Mouse (Mus musculus) cerebellum, adult (tissue): Measurements from ENCODE around the gene Tnfrsf1b.

ENCODE experiments used
- ATAC-seq: cut with Nextera tagmentation; 2 replicates; pipeline ENCODE4 v1.9.2; 2017; ENCODE audit warnings: mild to moderate bottlenecking, moderate library complexity, mixed read lengths; ENCODE audit not compliant: insufficient number of reproducible peaks, low FRiP score, low TSS enrichment

Gene Tnfrsf1b

DNA sequence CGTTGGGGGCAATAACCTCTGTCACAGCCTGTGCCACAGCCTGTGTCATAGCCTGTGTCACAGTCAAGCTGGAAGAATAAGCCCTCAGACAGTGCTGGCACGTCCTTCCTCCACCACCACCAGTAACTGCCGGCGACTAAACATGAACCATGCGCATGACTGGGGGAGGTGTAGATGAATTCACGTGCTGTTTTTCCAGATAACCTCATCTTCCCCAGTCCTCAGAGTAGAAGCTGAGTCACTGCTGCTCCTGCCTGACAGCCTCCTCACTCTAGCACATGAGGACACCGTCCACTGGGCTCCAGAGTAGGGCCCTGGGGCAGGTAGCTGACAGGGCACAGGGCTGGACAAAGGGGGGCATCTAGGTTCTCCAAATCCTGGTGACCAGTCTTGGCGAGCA, 24.6 kb downstream of the Tnfrsf1b start:
- no peak for ATAC-seq

DNA sequence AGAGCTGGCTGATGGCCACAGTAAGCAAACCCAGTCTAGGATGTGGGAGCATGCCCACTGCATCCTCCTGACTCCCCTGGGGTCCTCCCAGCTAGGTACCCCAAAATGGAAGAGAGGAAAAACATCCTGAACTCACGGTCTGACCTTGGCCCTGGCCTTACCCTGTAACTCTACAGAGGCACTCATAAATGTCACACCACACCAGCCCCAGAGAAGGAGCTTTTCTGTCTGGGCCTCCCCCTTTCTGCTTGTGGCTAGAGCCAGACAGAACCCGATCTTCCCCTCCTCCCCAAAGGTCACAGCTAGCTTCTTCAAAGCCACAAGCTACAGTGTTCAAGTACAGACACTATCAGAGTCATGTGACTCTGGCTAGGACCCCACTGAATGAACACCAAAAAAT, 25.3 kb downstream of the Tnfrsf1b start:
- no peak for ATAC-seq

DNA sequence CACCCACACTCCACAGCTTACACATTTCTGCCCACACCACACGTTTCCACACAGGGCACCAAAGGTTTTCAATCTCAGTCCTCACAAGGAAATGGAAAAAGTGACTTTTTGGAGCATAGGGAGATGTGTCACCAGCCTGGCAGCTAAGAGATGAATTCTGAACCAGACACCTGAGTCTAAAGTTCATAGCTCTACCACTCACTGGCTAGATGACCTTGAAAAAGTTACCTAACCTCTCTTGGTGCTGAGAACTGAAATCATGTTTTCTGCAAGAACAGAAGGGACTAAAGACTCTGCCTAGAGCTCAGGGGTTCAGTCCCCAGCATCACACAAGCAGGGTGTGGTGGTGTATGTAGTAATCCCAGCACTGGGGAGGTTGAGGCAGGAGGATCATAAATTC, 26.7 kb downstream of the Tnfrsf1b start:
- ATAC-seq, result no peak

DNA sequence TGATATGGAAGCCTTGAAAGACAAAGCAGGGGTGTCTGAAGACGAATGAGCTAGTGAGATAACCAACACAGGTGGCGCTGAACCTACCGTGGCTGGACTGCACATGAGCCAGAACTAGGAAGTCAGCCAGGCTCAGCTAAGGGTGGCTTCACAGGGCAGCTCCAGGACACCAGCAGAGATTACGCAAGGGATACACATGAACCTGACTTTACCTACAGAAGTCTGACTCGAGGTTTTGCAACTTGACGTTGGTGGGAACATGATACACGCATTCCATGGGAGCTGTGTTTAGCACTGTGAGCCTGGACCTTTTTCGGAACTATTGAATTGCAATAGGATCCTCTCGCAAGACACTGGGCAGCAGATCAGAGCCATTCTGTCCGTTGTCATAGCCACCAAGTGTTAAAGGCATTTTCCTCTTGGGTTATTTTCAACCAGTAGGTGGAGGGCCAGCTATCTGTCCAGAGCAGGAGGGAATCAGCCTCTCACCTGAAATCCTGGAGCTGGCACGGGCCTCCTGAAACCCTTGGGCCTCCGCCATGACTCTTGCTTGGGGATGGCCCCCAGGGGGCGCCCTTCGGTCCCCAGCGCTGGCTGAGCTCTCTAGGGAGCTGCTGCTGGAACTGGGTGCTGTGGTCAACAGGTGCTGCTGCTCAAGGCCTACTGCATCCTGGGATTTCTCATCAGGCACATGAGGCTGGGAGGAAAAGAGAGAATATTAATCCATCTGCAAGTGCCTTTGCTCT, 27.3 kb downstream of the Tnfrsf1b start:
- no peak for ATAC-seq

DNA sequence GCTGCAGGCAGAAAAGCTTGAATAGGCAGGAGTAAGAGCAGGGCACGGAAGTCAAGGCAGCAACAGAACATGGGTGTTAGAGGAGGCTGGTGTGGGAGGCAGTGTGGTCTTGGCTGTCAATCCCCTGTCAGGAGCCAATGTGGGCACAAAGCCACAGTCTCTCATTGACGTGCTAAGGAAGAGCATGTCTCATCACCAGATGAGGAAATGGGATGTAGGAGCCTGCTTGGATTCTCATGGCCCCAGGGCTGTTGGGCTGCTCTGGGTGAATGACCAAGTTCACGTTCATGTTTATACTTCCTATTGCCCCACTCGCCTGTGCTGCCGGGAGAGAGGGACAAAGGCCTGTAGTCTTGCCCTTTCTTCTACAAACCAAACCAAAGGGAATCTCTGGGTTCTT, 28.8 kb downstream of the Tnfrsf1b start:
- ATAC-seq, result no peak

DNA sequence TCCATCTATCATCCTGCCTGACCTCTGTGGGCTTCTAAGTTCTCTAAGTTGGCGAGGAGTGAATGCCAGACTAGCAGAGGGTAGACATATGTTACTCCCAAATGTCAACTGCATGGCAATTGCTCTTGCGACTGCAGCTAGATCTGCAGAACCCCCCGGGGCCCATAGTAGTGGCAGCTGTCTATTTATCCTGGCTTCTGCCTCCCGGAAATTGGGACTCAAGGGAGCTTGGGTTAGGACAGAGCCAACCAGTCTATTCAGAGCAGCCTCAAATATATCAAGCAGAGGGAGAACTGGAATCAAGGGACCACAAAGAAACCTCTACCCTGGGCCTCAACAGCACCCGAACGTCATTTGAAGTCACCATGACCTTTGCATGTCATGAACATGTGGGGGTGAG, 29.6 kb downstream of the Tnfrsf1b start:
- ATAC-seq, result no peak

DNA sequence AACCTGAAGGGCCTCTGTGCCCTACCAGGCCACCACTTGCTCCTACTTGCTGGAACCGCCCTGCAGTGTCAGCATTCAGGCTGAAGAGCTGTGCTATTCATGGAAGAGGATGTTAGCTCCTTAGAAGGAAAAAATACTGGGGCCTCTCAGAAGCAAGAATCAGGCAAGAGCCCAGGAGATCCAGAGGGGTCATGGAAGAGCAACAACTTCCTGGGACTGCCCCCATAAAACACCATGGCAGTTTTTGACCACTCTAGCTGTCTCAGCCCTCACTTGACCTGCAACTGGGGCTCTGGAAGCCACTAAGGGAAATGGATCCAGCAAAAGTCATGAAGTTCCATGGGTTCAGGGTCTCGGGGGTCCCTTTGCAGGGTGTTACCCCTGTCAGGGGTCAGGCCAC, 31.3 kb downstream of the Tnfrsf1b start:
- ATAC-seq, result no peak

DNA sequence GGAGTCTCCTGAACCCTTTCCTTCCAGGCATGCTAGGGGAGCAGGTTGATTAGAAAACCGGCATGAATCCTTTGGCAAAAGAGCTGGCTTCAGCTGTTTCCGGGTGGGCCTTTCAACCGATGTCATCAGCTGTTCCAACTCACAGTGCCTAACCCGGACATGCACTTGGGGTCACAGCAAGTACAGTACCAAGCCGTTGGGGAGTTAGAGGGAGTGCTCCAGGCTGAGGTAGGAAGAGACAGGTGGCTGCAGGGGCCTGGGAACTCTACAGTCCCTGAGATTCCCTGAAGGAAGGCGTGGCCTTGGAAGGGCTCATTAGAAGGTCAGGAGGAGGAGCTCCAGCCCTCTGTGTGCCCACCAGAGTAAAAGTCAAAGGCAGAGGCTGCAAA, 31.9 kb downstream of the Tnfrsf1b start:
- ATAC-seq, result no peak

DNA sequence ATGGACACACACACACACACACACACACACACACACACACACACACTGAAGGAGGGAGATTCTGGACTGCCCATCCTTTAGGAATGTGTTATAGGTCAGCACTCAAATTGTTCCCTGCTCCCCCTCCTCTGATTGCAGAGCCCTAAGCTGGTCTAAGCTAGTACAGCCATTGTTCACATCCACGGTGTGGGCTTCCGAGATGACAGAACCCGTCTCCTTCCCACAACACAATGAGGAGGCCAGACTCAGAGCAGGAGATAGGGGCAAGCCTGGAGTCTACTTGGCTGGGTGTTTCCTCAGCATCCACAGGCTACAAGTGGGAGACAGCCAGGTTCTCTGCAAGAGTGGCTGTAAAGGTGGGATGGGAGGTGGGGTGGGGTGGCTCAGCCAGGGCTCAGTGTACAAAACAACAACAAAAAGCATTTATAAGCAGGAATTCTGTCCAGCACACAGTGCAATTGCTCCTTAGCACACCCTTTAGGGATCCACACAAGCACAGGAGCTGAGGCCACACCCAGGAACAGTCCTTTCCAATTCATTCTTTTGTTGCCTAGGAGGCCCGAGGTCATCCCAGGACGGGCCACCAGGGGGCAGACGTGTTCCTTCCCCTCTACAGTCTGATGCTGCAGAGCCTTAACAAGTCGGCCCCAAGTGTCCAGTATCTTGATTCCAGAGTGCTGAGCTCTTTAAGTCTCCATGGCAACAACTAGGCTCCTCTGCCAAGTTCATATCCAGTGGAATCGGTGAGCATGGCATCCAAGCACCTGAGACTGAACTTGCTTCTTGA, 32.5 kb downstream of the Tnfrsf1b start:
- peak; percentile 62; the same call in 1 of the 2 replicates for ATAC-seq

DNA sequence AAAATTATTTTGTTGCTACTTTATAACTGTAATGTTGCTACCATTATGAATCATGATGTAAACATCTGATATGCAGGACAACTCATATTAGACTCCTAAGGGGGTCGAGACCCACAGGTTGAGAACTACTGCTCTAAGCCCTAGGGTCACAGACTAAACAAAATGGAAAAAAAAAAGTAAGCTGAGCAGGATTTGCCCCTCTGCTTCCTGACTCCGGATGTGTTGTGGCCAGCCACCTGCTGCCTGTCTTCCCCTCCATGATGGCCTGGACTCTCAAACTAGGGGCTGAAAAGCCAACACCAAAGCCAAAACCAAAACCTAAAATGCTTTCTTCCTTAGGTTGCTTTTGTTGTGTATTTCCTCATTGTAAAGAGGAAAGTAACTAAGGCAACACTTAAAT, 35.6 kb downstream of the Tnfrsf1b start:
- no peak for ATAC-seq

DNA sequence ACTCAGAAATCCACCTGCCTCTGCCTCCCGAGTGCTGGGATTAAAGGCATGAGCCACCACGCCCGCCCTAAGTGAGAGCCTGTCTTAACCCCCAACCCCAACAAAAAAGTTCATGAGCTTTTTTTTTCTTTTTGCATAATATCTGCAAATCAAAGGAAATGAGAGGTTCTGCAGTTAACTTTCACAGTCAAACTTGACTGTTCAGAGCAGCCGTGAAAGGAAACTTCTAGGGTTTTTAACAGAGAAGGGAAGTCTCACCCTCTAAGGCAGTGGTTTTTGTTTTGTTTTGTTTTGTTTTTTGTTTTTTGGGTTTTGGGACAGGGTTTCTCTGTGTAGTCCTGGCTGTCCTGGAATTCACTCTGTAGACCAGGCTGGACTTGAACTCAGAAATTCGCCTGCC, 36.1 kb downstream of the Tnfrsf1b start:
- no peak for ATAC-seq

DNA sequence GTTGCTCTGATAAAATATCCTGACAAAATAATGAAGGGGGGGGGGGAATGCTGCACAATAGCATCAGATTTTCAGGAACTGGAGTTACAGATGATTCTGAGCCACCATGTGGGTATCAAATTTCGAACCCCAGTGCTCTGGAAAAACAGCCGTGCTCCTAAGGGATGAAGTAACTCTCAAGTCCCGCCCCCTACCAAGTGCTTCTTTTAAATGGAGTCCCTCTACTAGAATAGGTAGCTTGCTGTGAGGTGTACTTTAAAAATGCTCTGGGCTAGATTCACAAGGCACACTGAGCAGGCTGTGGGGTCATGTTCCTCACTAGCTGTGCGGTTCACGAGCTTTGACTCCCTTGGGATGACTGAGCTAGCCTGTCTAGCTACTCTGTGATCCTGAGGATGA, 37.0 kb downstream of the Tnfrsf1b start:
- no peak for ATAC-seq

DNA sequence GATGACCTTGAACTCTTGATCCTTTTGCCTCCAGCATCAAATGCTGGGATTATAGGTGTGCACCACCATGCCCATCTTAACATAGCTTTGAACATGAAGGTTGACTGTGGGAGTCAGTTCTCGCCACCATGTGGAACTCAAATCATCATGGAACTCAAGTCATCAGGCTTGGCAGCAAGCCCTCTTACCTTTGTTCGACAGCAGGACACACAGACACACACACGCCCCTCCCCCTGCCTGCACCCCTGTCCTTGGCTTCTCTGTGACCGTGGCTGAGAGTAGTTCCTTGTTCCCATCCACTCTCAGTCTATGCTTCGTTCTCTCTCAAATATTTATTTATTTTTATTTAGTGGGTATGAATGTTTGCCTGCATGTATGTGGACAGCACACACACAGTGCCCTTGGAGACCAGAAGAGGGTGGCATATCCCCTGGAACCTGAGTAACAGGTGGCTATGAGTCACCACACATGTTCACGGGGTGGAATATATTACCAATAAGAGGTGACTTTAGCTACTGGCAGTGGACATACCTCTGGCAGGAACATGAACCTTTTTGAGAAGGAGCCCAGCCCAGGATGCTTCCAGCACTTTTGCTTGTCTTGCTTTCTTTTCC, 37.5 kb downstream of the Tnfrsf1b start:
- no peak for ATAC-seq

DNA sequence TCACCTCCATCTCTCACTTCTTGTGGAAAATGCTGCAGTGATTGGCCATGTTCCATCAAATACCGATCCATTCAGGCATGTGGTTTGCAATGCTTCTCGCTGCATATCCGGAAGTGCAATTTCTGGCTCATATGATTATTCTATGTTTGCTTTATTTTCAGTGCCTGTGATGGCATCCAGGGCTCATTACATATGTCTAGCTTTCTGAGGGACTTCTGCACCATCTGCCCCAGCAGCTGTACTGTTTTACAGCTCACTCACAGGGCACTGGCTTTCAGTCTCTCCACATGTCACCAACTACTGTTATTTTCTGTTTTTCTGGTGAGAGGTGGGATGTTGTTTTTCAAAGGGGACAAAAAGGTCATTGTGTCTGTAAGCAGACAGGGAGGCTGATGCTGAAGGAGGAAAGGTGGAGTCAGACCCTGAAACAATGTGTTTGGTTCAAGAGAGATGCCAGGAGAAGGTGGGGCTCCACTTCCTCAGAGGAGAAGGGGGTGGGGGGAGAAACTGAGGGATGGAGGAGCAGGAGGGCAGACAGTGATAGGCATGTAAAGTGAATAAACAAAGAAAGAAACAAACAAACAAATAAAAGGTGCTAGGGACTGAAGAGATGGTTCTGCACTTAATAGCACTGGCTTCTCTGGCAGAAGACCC, 38.8 kb downstream of the Tnfrsf1b start:
- ATAC-seq, result no peak

DNA sequence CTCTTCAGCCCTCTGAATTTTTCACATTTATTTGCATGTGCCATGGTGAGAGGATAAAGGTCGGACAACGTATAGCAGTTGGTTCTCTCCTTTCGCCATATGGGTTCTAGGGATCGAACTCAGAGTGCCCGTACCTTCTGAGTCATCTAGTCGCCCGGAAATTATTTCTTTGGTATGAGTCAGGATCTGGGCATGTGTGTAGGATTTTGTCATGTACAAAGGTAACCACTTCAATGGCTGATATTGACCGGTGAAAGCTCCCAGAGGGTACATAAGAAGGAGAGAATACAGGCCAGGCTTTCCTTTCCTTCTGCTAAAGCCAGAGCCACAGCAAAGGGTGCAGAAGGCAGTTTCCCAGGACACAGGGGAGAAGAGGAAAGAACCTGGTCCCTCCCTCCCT, 41.9 kb downstream of the Tnfrsf1b start:
- ATAC-seq, result no peak

DNA sequence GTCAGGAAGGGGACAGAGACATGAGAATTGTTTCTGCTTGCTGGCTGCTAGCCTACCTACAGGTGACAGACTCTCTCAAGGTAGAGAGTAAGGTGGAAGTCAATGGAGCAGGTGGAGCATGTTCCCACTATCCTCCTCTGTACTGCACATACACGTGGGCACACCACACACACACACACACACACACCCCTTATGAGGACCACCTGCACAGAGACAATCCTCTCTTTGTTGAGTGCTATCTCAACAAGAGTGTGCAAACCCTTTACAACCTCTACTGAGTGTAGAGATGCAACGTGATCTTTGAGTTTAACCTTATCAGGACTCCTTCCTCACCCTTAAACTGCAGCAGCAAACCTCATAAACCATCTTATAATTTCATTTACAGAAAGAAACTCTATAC, 43.4 kb downstream of the Tnfrsf1b start:
- ATAC-seq, result no peak

DNA sequence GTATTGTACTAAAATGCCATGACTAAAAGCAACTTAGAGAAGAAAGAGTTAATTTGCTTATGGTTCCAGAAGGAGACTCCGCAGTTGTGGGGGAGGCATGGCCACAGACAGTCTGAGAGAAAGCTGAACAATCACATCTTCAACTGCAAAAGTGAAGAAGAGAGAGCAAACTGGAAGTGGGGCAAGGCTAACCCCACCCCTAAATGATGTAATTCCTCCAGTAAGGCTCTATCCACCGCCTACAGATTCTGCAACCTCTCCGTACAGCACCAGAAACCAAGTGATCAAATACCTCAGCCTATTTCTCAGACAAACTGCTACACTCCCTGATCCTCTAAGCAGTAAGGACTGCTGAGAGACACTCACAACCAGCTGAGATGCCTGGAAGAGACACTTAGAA, 45.2 kb downstream of the Tnfrsf1b start:
- ATAC-seq, result no peak

DNA sequence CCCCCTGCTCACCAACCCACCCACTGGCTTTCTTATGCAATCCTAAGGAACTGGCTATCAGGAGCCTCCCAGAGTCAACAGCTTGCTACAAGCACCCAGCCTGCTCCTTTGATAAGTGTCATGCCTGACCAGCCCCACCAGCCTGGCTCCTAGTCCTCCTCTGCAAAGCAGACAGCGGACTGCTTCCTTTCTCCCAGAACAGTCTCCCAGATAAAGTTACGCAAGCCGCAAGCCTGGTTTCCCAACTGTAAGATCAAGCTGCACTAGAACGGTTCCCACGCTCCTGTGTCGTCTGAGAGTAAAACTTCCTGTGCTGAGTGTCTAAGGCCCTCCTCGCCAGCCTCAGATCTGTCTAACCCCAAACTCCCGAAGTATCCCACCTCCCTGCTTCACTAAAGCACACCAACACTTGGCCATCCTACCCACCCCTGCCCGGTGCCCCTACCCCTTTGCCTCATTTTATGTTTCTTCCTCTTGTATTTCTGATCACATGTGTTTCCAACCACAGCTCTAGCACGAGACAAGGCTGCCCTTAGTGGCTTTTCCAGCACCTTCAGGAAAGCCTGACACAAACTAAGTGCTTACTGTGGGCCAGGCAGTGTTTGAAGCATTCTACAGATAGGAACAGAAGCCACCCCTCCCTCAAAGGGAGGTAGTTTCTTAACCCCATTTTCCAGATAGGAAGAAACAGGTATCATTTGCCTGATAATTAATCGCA, 46.5 kb downstream of the Tnfrsf1b start:
- no peak for ATAC-seq

DNA sequence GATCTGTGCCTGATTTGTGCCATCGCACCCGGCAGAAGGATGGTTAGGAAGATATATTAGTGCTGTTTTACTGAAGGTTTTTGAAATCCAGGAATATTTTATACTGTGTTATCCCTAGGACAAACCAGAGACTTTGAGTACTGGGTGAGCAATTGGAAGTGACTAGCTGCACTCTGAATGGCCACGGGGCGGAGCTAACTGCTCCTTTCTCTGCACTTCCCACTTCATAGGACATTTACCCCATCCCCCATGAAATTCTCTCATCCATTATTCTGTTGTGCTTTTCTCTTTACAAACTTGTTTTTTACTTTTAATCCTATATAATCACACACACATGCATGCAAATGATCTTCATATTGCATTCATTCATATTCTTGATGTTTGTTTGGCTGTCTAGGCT, 50.1 kb downstream of the Tnfrsf1b start:
- no peak for ATAC-seq

DNA sequence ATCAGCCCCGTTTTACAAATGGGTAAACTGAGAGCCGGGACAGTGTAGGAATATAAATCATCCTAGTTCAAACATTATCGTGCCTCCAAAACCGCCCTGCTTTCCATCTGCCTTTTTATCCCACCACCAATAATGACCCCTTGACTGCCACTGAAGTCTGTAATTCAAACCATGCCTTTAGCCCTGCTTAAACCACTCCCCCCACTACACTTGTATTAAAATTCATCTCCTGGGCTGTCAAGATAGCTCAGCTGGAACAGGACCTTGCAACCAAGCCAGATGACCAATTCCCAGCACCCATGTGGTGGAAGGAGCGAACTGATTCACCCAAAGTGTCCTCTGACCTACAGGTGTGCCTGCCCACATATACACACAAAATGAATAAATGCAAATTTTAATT, 51.5 kb downstream of the Tnfrsf1b start:
- ATAC-seq, result peak; percentile 10; the same call in 1 of the 2 replicates
